Mouse (Mus musculus): ENCODE measurements around the gene Stx6.
A peak's percentile ranks its signal among the peaks of the same experiment; 100 is the strongest.

Gene Stx6

GRCm38 (mm10) chr1:155210011-155210763 is 51.7 kb downstream of the Stx6 start:
- DNase-seq, result peak; percentile 80

GRCm38 (mm10) chr1:155211017-155211416 is 52.5 kb downstream of the Stx6 start:
- peak; percentile 34 for DNase-seq

- DNase-seq, result no peak
Observed at GRCm38 (mm10) chr1:155212081-155212480, 53.6 kb downstream of the Stx6 start.

GRCm38 (mm10) chr1:155212493-155212892 is 54.0 kb downstream of the Stx6 start:
- DNase-seq, result peak; percentile 32

- no peak for DNase-seq
Observed at GRCm38 (mm10) chr1:155212936-155213774, 54.6 kb downstream of the Stx6 start.

- DNase-seq, result no peak
Observed at GRCm38 (mm10) chr1:155213912-155214311, 55.4 kb downstream of the Stx6 start.

GRCm38 (mm10) chr1:155215066-155215764 is 56.7 kb downstream of the Stx6 start:
- no peak for DNase-seq

GRCm38 (mm10) chr1:155216313-155216712 is 57.8 kb downstream of the Stx6 start:
- no peak for DNase-seq

- DNase-seq, result peak; percentile 19
Observed at GRCm38 (mm10) chr1:155216844-155217243, 58.3 kb downstream of the Stx6 start.

- DNase-seq, result peak; percentile 67
Observed at GRCm38 (mm10) chr1:155217865-155218541, 59.5 kb downstream of the Stx6 start.

GRCm38 (mm10) chr1:155218924-155219323 is 60.4 kb downstream of the Stx6 start:
- DNase-seq, result no peak

GRCm38 (mm10) chr1:155222101-155222669 is 63.7 kb downstream of the Stx6 start:
- DNase-seq, result peak; percentile 49

- DNase-seq, result peak; percentile 21
Observed at GRCm38 (mm10) chr1:155223036-155223435, 64.5 kb downstream of the Stx6 start.

GRCm38 (mm10) chr1:155223849-155224554 is 65.5 kb downstream of the Stx6 start:
- peak; percentile 83 for DNase-seq

GRCm38 (mm10) chr1:155229464-155230411 is 71.2 kb downstream of the Stx6 start:
- DNase-seq, result peak; percentile 65

- DNase-seq, result peak; percentile 49
Observed at GRCm38 (mm10) chr1:155232385-155232784, 73.9 kb downstream of the Stx6 start.

GRCm38 (mm10) chr1:155232786-155233185 is 74.3 kb downstream of the Stx6 start:
- DNase-seq, result peak; percentile 74

- DNase-seq, result peak; percentile 39
Observed at GRCm38 (mm10) chr1:155233378-155233777, 74.9 kb downstream of the Stx6 start.

- peak; percentile 63 for DNase-seq
Observed at GRCm38 (mm10) chr1:155233931-155234607, 75.6 kb downstream of the Stx6 start.

GRCm38 (mm10) chr1:155235641-155236040 is 77.1 kb downstream of the Stx6 start:
- DNase-seq, result no peak

All from cerebellum, adult 11-12 months (tissue).